Mouse (Mus musculus) lung, adult 2 months (tissue): ENCODE measurements at regions not wholly inside any gene's neighbourhood (a gene's known extent, or its start where the extent isn't known, plus 50 kb on each side); places are given as distances from the start of the nearest gene placed in this dataset.

ENCODE experiments used
- CTCF ChIP-seq: fragments of 200-500 bp; IDR thresholded peaks from 2 replicates; pipeline ENCODE4 v1.5.1; 2011; ENCODE audit warnings: mild to moderate bottlenecking, low read length, control low read depth; ENCODE audit not compliant: insufficient read depth
- POLR2A ChIP-seq: fragments of 200-500 bp; IDR thresholded peaks from 2 replicates; pipeline ENCODE4 v1.6.1; 2011; ENCODE audit warnings: low read depth, mild to moderate bottlenecking, control low read depth, low read length, borderline replicate concordance; ENCODE audit errors: extremely low read depth

GRCm38 (mm10) chr14:73947316-73947715, 286.3 kb downstream of the Gm21750 start:
- TF ChIP-seq CTCF (no peak), POLR2A (no peak)
